Mouse (Mus musculus) bone marrow, adult 2 months (tissue): ENCODE data around the gene Ms4a4a.

Experiments
- CTCF ChIP-seq: fragments of 200-500 bp; IDR thresholded peaks from 2 replicates; pipeline ENCODE4 v1.5.1; 2011; ENCODE audit warnings: low read length, control low read depth; ENCODE audit not compliant: control insufficient read depth, insufficient read depth
- POLR2A ChIP-seq: fragments of 200-500 bp; IDR thresholded peaks from 2 replicates; pipeline ENCODE4 v1.6.1; 2011; ENCODE audit warnings: low read depth, mild to moderate bottlenecking, control low read depth, low read length, borderline replicate concordance; ENCODE audit not compliant: control insufficient read depth

DNA sequence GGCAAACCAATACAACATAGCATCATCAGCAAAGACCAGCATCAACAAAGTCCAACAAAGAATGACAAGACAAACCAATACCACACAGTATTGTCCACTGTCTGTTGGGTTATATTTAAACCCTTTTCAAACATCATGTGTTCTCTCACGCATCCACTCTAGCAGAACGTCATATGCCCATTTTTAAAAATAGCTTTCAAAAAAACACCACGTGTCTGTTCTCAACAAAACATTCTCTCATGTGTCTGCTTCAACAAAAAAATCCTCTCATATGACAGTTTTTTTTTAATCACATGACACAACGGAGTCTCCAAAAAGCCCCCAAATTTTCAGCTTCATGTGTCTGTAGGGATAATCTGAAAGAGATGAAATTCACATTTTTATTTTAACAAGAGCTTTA, 12.4 kb downstream of the Ms4a4a start:
- no peak for TF ChIP-seq CTCF
- TF ChIP-seq POLR2A = no peak
